Mouse (Mus musculus) testis, adult 2 months (tissue): Measurements from ENCODE around the gene Faap20.

Experiments used
- CTCF ChIP-seq: fragments of 200-500 bp; IDR thresholded peaks from 2 replicates; pipeline ENCODE4 v1.5.1; 2012; ENCODE audit warnings: low read depth, mild to moderate bottlenecking, inconsistent platforms, low read length, moderate library complexity; ENCODE audit not compliant: control insufficient read depth, insufficient read depth, insufficient replicate concordance
- POLR2A ChIP-seq: fragments of 200-500 bp; IDR thresholded peaks from 2 replicates; pipeline ENCODE4 v1.6.1; 2012; ENCODE audit warnings: low read depth, mild to moderate bottlenecking, inconsistent platforms, low read length, moderate library complexity; ENCODE audit not compliant: control insufficient read depth

- TF ChIP-seq CTCF (no peak), POLR2A (no peak)
Measured at GRCm38 (mm10) chr4:155267639-155268175, 18.1 kb downstream of the Faap20 start.
